Mouse (Mus musculus) cerebellum, adult 11-12 months (tissue): ENCODE results near the gene Akap2.

Experiments used
- DNase-seq: peaks from one replicate; pipeline ENCODE4 v3.0.0; 2022

The Akap2 gene

GRCm38 (mm10) chr4:57799297-57799696, 81.8 kb downstream of the Akap2 start:
- DNase-seq = no peak

DNA sequence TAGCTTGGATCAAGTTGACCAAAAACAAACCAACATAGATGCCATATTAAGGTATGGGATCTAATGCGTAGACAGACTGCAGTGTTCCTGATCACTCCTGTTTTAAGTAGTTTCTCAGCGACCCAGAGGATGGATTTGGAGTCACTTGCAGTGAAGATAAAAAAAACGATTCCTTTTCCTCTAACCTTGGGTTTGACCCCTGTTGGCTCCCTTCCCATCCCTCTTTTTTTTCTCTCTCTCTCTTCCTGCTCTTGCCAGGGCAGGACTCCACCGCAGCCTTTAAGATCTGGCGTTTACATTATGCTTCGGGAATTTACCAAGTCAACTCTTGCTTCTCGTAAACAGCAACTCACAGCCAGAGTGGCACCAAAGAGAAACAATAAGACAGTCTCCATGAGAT, 83.8 kb downstream of the Akap2 start:
- no peak for DNase-seq

- no peak for DNase-seq
These were observed 84.5 kb downstream of the Akap2 start for GRCm38 (mm10) chr4:57801986-57802385.

DNA sequence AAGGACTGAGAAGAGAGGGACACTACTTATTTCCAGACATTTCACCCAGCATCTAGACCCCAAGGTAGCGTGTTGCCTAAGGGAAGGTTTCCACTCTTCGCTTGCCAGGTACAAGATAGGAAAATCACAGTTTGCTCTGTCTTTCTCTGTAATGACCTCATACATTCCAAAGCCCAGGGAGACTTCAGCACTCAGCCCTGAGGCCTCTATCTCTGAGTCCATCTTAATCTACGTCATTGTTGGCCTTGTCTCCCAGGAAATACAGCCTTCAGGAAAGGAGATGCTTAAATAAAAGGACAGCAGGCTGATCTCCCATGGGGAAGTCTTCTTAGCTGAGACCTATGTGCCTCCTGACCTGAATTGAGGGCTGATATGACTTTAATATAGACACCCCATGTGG, 85.0 kb downstream of the Akap2 start:
- DNase-seq = no peak

- DNase-seq = no peak
These were observed 87.4 kb downstream of the Akap2 start for GRCm38 (mm10) chr4:57804902-57805301.

DNA sequence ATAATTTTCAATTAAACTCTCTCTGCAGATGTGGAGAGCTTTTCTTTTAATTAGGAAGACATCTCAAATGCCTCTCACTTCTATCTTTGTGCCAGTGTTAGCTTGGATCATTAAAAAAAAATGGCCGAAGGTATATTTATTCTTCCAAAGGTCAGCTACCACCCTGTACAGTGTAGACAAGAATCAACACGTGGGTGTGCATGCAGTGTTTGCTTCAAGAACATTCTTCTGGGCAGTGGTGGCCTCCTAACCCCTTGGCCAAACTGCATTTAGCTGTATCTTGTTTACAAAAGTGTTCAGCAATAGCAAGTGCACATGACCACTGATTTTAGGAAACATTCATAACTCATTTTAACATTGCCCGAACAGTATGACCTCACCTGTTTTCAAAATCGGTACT, 92.0 kb downstream of the Akap2 start:
- no peak for DNase-seq

- no peak for DNase-seq
These were observed 94.6 kb downstream of the Akap2 start for GRCm38 (mm10) chr4:57812075-57812474.

DNA sequence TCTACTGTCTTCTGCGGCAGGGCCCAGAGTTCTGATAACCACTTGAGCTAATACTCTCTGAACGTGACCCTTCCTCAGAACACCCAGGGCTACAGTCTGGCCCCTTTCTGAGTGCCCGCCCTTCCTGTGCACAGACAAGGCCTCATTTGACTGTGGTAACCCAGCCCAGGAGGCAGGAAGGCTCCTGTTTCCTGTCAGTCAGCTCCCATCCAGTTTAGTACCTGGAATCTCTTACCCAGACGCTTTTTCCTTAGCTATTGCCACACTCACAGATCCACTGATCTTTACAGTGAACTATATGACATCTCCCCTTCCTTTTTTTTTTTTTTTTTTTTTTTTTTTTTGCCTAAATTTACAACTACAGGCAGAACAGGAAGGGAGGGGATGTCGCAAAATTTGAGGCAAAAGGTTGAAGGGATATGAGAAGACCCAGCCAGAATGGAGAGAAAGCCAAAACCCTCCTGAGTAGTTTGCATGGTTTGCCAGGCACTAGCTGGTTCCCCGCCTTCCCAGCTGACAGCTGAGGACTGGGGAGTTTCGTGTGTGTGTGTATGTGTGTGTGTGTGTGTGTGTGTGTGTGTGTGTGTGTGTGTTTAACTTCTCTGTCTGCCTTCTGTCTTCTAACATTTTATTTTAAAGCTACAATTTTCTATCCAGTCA, 95.6 kb downstream of the Akap2 start:
- DNase-seq = no peak

DNA sequence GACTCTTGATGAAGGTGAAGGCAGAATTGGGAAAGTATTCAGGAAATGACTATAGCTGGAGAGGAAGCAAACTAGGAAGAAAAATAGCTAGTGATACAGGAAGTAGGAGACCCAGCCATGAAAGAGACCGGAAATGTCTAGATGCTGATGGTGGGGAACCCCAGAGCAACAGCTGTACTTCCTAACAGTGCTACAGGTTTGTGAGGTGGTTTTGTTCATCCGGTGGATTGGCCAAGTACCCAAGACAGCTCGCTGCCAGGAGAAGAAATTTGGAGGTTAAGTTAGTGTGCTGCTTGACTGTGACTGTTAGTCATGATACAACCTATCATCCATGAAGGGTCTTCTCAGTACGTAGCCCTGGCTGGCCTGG, 96.1 kb downstream of the Akap2 start:
- DNase-seq = no peak

DNA sequence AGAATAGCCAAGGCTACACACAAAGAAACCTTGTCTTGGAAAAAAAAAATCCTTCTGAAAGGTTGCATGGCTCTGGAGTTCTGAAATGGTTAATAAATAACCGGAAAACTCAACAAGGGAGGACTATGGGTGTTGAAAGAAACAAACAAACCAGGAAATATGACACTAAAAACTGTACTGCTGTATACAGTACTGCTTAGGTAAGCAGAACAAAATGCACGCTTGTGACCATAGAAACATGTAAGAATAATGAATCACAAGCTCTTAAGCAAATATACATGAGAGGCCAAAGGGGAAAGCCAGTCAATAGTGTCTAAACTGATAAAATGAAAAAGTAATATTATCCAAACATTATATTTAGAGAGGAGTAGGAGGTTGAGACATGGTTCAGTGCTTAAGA, 97.9 kb downstream of the Akap2 start:
- DNase-seq = no peak

DNA sequence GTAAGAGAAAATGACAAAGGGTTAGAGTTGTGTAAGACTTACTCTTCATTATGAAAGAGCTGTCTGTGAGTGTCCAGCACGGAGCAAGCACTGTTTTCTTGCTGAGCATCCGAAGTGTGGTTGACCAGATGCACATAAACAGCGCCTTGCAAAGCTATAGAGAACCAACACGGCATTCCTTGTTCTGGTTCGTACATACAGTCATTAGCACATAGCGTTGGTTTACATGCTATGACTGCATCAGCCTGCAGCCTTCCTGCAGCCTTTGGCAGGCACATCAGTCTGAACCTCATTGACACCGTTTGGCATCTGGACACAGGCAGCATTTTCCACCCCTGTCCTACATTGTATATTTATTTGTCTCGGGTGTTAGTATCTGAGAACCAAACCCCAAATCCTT, 98.7 kb downstream of the Akap2 start:
- no peak for DNase-seq

DNA sequence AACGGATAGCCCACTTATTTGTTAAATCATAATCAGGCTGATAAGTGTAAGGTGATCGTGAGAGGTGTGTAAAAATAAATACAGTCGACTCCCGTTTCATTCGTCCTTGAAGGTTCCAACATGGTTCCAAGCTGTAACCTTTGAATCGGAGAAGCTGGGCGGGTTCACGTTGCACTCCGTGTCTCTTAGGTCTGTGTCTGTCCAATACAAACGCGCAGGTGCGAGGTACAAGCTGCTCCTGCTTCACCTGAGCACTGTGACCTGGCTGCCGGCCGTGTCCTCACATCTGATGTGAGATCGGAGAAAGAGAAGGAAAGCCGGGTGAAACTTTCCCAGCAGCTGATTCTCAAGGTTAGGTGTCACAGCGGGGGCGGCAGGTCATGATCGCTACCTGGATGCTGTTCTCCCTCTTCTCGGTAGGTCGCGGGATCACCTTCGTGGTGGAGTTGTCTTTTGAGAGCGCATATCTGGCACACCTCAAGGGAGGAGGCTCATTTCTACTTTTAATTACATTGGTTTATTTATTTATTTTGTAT, 103.5 kb downstream of the Akap2 start:
- DNase-seq = no peak

- DNase-seq = no peak
These were observed 104.3 kb downstream of the Akap2 start for GRCm38 (mm10) chr4:57821556-57822356.

DNA sequence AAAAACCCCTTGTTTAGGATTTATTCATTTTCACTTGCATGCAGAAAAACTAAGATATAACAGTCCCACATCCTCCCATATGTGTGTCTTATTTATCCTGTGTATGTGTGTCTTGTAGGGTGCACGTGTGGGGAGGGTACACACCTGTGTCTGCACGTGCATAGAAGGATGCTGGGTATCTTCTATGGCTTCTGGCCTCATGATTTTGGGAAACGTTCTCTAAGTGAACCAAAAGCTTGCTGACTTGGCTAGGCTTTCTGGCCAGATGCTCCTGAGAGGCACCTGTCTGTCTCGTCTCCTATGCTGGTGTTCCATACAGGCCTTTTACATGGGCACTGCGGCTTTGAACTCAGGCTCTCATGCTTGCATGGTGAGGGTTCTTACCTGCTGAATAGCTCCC, 105.2 kb downstream of the Akap2 start:
- no peak for DNase-seq

GRCm38 (mm10) chr4:57824626-57825240, 107.3 kb downstream of the Akap2 start:
- DNase-seq = no peak

DNA sequence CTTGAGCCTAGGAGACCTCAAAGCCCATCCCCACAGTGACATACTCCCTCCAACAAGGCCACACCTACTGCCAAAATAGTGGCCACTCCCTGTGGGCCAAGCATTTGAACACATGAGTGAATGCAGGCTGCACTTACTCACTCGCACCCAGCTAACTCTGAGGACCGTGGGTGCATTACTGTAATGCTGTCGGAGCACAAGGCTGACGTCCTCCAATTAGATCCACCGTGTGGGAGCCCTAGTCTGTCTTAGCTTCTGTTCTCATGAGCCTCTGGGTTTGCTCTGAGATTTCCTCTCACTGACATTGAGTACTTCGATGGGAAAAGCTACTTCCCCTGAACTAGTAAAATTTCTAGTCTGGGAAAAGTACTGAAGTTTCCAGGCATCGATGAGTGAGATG, 108.8 kb downstream of the Akap2 start:
- no peak for DNase-seq

DNA sequence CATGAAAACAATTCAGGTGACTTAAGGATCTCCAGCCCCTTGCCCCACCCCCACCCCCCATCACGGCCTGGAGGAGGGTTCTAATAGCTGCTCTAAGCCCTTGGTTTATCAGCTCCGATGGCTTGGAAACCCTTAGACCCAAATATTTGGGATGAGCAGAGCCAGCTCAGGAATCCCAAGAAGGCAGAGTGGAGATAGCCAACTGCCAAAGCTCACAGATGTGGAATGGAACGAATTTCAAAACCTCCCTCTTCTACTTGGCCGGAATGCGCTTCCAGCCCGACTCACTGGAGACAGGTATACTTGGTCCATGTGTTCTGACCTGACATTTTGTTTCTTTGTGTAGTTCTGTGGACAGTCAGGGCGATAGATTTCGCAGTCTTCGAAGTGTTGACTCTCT, 111.7 kb downstream of the Akap2 start:
- DNase-seq = no peak

- DNase-seq = no peak
These were observed 112.3 kb downstream of the Akap2 start for GRCm38 (mm10) chr4:57829740-57830139.

- DNase-seq = no peak
These were observed 114.9 kb downstream of the Akap2 start for GRCm38 (mm10) chr4:57832318-57832717.

- no peak for DNase-seq
These were observed 115.6 kb downstream of the Akap2 start for GRCm38 (mm10) chr4:57833060-57833459.

DNA sequence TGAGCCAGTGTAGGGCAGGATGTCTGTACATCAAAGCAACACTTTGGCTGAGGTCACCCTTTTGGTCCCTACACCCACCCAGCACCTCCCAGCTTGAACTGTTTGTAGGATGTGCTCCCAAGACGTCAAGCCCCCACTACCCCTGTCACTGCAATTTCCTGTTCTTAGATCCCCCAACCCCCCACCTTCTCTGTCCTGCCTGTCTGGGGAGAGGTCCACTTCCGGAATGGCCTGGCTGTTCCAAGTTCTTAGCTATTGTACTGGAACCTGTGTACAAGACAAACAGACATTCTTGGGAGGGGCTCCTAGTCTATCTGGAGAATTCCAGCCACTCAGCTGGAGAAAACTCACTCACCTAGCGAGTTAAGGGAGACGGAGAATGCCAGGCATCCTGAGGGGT, 116.7 kb downstream of the Akap2 start:
- DNase-seq = no peak

DNA sequence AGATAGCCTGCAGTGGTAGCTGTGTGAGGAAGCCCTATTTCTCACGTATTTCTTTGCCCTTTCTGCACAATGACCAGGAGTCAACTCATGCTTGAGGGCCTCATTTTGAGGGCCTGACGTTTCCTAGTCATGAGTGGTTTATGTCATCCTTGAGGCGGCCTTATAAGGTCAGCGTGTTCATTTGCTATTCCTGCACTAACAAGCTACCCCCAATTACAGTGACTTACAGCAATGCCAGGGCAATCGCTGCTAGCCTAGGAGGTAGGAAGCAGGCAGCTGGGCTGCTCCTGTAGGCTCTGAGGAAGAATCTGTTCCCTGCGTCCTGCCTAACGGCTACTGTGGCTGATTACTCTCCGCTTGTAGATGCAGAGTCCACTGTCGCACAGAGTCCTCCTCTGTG, 119.6 kb downstream of the Akap2 start:
- no peak for DNase-seq

GRCm38 (mm10) chr4:57839343-57839742, 121.9 kb downstream of the Akap2 start:
- DNase-seq = no peak

- DNase-seq = no peak
These were observed 124.5 kb downstream of the Akap2 start for GRCm38 (mm10) chr4:57841911-57842310.
